Mouse (Mus musculus): Measurements from ENCODE around the gene Kcnj6. TPM values are rescaled to one million over a fixed set of nuclear protein-coding genes. Genes with fewer than 3 reads are reported as not detected.

The Kcnj6 gene
- polyA plus RNA-seq, 1 experiment from 2014 or later, result 5.9 TPM

DNA sequence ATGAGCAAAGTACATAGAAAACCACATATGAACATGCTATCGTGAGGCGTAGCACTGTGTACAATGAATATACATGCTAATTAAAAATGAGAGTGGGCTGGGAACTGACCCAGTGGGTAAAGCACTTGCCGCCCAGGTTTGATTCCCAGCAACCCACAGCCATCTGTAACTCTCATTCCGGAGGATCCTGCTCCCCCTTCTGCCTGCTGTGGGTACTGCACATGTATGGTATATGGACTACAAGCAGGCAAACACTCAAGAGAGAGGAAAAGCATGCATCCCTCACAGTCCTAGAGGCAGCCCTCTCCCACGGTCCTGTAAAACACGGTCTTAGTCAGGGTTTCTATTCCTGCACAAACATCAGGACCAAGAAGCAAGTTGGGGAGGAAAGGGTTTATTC, 268.3 kb downstream of the Kcnj6 start:
- no peak overlapping the region for H3K4me2 ChIP-seq
- ATAC-seq (ENCODE audit: low FRiP score), result no peak
- H3K9ac ChIP-seq (replicated peaks), result no peak overlapping the region
- no peaks in the 10 kb centered on the region for H3K36me3 ChIP-seq
- no peak overlapping the region for H3K27ac ChIP-seq (replicated peaks)
- H3K4me1 ChIP-seq, result peaks cover 8% of the 10 kb centered on the region; the same call in 1 of the 2 replicates
- no peaks in the 10 kb centered on the region for H3K27me3 ChIP-seq (replicated peaks)
- 0 out of 2 replicates have a peak, but pooled peaks cover 4% of the 10 kb centered on the region for H3K9me3 ChIP-seq (replicated peaks)
- WGBS, result 86% methylated on average over 6 of the region's 6 CpGs
- H3K4me3 ChIP-seq (replicated peaks), result no peak overlapping the region

DNA sequence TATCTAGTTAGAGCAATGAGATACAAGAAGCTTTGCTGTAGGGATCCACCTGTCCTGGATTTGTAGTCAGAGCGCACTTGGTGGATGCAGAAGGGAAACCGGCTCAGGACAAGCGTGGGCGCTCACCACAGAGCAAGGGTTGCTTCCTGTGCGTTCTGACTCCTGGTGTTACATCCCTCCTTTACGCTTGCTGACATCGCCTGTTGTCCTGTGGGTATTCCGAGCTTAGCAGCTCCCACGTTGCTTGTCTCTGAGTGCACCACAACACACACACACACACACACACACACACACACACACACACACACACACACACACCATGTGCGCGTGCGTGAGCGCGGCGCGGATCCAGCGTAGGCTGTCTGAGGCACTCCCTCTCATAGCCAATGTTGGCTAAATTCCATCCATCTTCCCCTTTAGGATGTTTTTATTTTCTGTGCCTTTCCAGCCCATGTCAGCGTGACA, 272.7 kb downstream of the Kcnj6 start:
- WGBS, result 2% methylated on average over 18 of the region's 18 CpGs
- peak overlapping the region; percentile 55 for H3K4me3 ChIP-seq (replicated peaks)
- peak overlapping the region; percentile 51 for H3K9ac ChIP-seq (replicated peaks)
- H3K4me1 ChIP-seq, result peaks cover 13% of the 10 kb centered on the region
- ATAC-seq (ENCODE audit: low FRiP score), result peak; percentile 63
- H3K36me3 ChIP-seq, result no peaks in the 10 kb centered on the region
- H3K9me3 ChIP-seq (replicated peaks), result 0 out of 2 replicates have a peak, but pooled peaks cover 4% of the 10 kb centered on the region
- no peaks in the 10 kb centered on the region for H3K27me3 ChIP-seq (replicated peaks)
- H3K4me2 ChIP-seq, result peak overlapping the region; percentile 94
- peak overlapping the region; percentile 94 for H3K27ac ChIP-seq (replicated peaks)

DNA sequence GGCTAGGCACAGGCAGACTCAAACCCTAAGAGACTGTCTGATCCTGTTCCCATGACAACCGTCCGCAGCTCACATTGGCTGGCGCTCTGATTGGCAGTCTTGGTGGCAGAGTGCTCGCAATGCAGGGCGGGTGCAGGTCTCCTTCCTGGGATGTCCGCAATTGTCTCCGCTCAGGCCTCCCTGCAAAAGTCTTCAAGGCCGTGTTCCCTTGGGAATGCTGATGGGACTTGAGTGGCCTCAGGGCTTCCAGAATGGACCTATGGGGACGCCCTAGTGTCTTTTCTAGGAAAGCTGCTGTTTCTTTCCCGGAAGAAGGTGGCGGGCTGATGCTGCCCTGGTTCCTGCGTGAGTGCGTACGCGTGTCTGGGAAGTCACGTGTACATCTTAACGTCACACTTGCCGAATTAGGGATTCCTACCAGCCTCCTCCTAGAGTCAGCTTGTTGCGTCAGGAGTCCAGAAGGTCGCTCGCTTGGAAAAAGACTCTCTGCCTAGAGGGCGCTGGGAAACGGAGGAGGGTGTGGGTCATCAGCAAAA, 273.4 kb downstream of the Kcnj6 start:
- no peaks in the 10 kb centered on the region for H3K36me3 ChIP-seq
- H3K27me3 ChIP-seq (replicated peaks), result no peaks in the 10 kb centered on the region
- H3K4me1 ChIP-seq, result peaks cover 13% of the 10 kb centered on the region
- H3K27ac ChIP-seq (replicated peaks), result peak overlapping the region; percentile 94
- H3K9me3 ChIP-seq (replicated peaks), result 0 out of 2 replicates have a peak, but pooled peaks cover 4% of the 10 kb centered on the region
- peak overlapping the region; percentile 94 for H3K4me2 ChIP-seq
- peak overlapping the region; percentile 55 for H3K4me3 ChIP-seq (replicated peaks)
- peak overlapping the region; percentile 51 for H3K9ac ChIP-seq (replicated peaks)
- ATAC-seq (ENCODE audit: low FRiP score), result peak; percentile 95
- under 1% methylated on average over 23 of the region's 23 CpGs for WGBS

DNA sequence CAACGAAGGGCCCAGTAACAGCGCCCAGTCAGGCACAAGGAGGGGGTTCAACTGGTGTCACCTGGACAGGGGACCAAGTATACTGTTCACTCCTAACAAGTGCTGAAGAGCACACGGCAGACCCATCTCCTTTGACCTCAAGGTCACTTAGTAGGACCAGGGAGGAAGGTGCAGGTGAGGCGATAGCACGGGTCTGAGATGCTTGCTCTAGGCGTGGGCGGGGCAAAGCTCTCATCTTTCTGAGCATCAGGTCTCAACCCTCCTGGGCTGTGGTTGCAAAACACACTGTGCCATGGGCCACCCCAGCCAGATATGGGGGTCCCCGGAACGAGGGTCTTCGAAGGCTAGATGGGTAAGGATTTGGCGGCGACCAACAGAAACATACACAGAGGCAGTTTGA, 274.6 kb downstream of the Kcnj6 start:
- ATAC-seq (ENCODE audit: low FRiP score), result no peak
- H3K9me3 ChIP-seq (replicated peaks), result 0 out of 2 replicates have a peak, but pooled peaks cover 2% of the 10 kb centered on the region
- H3K9ac ChIP-seq (replicated peaks), result no peak overlapping the region
- H3K27ac ChIP-seq (replicated peaks), result no peak overlapping the region
- H3K27me3 ChIP-seq (replicated peaks), result no peaks in the 10 kb centered on the region
- 86% methylated on average over 12 of the region's 12 CpGs for WGBS
- no peaks in the 10 kb centered on the region for H3K36me3 ChIP-seq
- no peak overlapping the region for H3K4me3 ChIP-seq (replicated peaks)
- no peak overlapping the region for H3K4me2 ChIP-seq
- peaks cover 15% of the 10 kb centered on the region for H3K4me1 ChIP-seq

DNA sequence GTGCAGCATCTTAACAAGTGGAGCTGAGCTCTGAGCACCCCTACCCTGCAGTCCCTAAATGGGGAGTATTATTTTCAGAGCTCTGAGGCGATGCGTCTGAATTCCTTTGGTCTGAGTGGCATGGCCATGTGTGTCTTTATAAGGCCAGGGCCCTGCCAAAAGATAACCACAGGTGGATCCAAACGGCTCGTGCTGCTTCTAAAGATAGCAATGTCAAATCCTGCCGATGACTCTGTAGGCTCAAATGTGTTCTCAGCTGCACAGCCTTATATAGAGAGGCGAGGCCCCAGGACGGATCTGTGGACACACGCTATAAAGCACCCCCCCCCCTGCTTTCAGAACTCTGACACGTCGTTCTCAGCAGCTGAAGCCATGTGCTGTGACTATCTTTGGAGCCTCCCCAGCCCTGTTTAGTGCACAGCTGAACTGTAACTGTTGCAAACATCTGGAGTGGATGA, 275.9 kb downstream of the Kcnj6 start:
- no peak for ATAC-seq (ENCODE audit: low FRiP score)
- H3K36me3 ChIP-seq, result no peaks in the 10 kb centered on the region
- 78% methylated on average over 10 of the region's 10 CpGs for whole genome bisulfite sequencing

DNA sequence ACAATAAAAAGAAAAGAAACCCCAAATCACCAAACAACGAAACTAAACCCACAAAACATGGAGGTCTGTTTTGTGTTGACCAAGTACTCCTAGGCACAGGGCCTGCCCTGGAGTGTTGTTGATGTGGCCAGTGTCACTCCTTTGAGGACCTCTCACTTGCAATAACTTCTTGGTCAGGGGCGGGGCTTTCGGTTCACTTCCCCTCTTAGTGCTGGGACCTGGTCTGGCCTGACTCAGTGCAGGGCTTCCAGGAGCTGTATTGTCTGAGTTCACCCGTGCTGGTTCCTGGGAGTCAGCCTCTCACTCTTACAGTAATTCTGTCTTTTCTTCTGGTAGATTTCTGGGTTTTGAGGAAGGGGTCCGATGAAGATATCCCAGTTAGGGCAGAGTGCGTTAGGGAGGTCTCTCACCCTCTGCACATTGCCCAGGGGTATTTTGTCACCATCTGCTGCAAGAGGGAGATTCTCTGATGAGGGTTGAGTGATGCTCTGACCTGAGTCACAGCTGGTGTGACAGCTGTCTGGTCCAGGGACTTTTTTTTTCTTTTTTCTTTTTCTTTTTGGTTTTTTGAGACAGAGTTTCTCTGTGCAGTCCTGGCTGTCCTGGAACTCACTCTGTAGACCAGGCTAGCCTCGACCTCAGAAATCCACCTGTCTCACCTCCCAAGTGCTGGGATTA, 276.9 kb downstream of the Kcnj6 start:
- no peak for ATAC-seq (ENCODE audit: low FRiP score)
- no peak overlapping the region for H3K4me3 ChIP-seq (replicated peaks)
- H3K27ac ChIP-seq (replicated peaks), result no peak overlapping the region
- no peaks in the 10 kb centered on the region for H3K36me3 ChIP-seq
- no peak overlapping the region for H3K4me2 ChIP-seq
- WGBS, result 63% methylated on average over 7 of the region's 7 CpGs
- peaks cover 15% of the 10 kb centered on the region for H3K4me1 ChIP-seq
- no peak overlapping the region for H3K9ac ChIP-seq (replicated peaks)
- H3K27me3 ChIP-seq (replicated peaks), result no peaks in the 10 kb centered on the region
- no peaks in the 10 kb centered on the region for H3K9me3 ChIP-seq (replicated peaks)

More for the DNA sequence above, 275.9 kb downstream of the Kcnj6 start:
- no peaks in the 10 kb centered on the region for H3K27me3 ChIP-seq (replicated peaks)
- H3K27ac ChIP-seq (replicated peaks), result no peak overlapping the region
- H3K4me1 ChIP-seq, result peaks cover 15% of the 10 kb centered on the region
- no peak overlapping the region for H3K4me3 ChIP-seq (replicated peaks)
- no peak overlapping the region for H3K4me2 ChIP-seq
- no peaks in the 10 kb centered on the region for H3K9me3 ChIP-seq (replicated peaks)
- no peak overlapping the region for H3K9ac ChIP-seq (replicated peaks)

DNA sequence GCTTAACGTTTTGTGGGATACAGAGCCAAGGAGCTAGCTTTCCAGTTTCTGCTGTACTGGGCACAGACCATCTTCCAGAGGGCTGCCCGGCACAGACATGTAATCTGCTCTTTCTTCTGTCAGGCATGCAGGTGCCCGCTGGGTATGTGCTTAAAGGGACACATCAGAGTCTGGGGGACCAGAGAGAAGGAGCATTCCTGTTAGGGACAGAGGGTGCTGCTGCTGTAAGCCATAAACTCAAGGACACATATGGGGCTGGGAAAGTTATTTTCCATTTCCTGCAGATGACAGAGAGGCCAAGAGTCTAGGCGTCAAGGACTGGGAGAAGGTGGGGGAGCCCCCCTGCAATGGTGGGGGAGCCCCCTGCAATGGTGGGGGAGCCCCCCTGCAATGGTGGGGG, 278.0 kb downstream of the Kcnj6 start:
- peaks cover 14% of the 10 kb centered on the region for H3K4me1 ChIP-seq
- H3K27ac ChIP-seq (replicated peaks), result no peak overlapping the region
- no peaks in the 10 kb centered on the region for H3K27me3 ChIP-seq (replicated peaks)
- 88% methylated on average over 4 of the region's 4 CpGs for WGBS
- H3K36me3 ChIP-seq, result no peaks in the 10 kb centered on the region
- no peak overlapping the region for H3K4me3 ChIP-seq (replicated peaks)
- no peak overlapping the region for H3K9ac ChIP-seq (replicated peaks)
- no peak overlapping the region for H3K4me2 ChIP-seq
- no peaks in the 10 kb centered on the region for H3K9me3 ChIP-seq (replicated peaks)
- ATAC-seq (ENCODE audit: low FRiP score), result no peak

DNA sequence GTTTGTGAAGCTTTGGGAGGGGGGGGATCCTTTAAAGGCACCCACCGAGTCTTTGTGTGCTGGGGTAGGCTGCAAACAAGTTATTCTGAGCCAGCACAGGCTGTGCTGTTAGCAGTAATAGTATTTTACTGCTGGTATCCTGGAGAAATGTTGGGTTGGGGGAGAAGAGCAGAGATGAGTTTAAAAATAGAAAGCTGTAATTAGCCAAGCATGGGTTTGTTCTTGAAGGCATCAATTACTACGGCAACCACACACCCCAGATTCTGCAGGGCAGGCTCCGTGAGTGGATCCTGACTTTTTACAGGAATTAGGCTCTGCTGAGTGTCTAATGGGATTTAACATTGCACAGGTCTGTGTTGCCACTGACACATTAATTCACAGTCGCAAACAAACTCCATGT, 278.6 kb downstream of the Kcnj6 start:
- no peak overlapping the region for H3K9ac ChIP-seq (replicated peaks)
- no peak overlapping the region for H3K4me2 ChIP-seq
- ATAC-seq (ENCODE audit: low FRiP score), result no peak
- H3K4me3 ChIP-seq (replicated peaks), result no peak overlapping the region
- 52% methylated on average over 4 of the region's 4 CpGs for WGBS
- H3K9me3 ChIP-seq (replicated peaks), result no peaks in the 10 kb centered on the region
- H3K4me1 ChIP-seq, result peaks cover 18% of the 10 kb centered on the region
- H3K27me3 ChIP-seq (replicated peaks), result no peaks in the 10 kb centered on the region
- no peaks in the 10 kb centered on the region for H3K36me3 ChIP-seq
- H3K27ac ChIP-seq (replicated peaks), result no peak overlapping the region

DNA sequence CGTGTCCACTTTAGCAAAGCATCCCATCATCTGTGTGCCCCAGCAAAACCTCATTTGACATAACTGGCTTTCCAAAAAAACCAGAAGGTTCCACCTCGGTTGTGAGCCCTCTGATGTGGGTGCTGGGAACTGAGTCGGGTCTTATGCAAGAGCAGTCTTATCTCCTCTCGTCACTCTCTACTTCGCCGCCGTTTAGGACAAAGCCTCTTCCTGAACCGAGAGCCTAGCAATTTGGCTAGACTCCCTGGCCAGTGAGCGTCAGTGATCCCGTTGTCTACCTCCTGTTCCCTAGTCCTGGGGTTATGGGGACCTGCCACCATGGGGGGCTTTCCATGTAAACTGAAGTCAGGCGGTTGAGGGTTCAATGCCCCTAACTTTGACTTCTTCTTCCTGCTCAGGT, 280.4 kb downstream of the Kcnj6 start:
- no peaks in the 10 kb centered on the region for H3K36me3 ChIP-seq
- no peaks in the 10 kb centered on the region for H3K9me3 ChIP-seq (replicated peaks)
- H3K27ac ChIP-seq (replicated peaks), result no peak overlapping the region
- H3K9ac ChIP-seq (replicated peaks), result no peak overlapping the region
- 91% methylated on average over 11 of the region's 11 CpGs for WGBS
- no peaks in the 10 kb centered on the region for H3K27me3 ChIP-seq (replicated peaks)
- H3K4me1 ChIP-seq, result peaks cover 20% of the 10 kb centered on the region
- no peak for ATAC-seq (ENCODE audit: low FRiP score)
- H3K4me2 ChIP-seq, result no peak overlapping the region
- H3K4me3 ChIP-seq (replicated peaks), result no peak overlapping the region

DNA sequence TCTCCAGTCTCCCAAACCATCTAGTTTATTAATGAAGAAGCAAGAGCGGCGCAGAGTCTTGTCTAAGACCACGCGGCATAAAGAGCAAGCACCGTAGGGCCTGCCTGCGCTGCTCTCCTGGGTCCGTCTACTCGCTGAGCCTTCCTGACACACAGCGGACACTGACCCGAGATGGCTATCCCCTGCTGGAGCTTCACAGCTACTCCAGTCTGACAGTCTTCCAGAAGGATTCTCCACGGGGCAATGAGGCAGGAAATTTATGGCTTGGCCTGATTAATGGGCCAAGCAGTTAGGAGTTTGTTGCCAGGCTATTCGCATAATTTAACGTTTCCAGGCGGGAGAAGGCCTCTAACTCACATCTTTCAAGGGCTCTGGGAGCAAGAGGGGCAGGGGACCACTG, 283.0 kb downstream of the Kcnj6 start:
- peak; percentile 55; the same call in 1 of the 2 replicates for ATAC-seq (ENCODE audit: low FRiP score)
- WGBS, result 12% methylated on average over 14 of the region's 14 CpGs
- Histone ChIP-seq H3K27ac (replicated peaks) (peak overlapping the region; percentile 60), H3K4me1 (peaks cover 20% of the 10 kb centered on the region), H3K4me2 (peak overlapping the region; percentile 42), H3K27me3 (replicated peaks) (no peaks in the 10 kb centered on the region), H3K9ac (replicated peaks) (no peak overlapping the region), H3K36me3 (no peaks in the 10 kb centered on the region), H3K9me3 (replicated peaks) (no peaks in the 10 kb centered on the region), H3K4me3 (replicated peaks) (no peak overlapping the region; the same call in 1 of the 2 replicates)

DNA sequence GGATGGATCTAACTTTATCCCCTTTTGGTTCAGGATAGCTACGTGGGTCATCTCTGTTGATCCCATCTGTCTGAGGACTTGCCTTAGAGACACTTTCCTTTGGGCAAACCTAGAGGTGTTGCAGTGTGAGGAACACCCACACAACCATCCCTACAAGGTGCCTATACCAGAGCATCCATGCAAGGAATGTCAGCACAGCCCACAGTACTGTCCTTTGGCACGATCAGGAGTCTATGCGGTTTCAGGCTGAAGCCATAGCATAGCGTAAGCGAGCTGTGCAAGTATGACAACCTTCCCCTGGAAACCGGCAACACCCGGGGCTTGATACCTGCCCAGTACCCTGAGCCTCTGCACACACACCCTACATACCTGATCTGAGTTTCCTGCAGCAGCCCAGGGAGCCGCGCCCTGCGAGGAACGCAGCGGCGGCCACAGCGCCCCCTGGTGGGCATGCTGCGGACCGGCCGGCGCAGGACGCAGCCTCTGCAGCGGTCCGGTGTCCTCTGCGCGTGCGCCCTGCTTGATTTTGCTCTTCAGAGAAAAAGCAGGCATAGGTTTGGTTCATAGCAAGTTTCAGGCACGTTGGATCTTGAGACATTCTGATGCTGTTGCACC, 283.9 kb downstream of the Kcnj6 start:
- H3K4me2 ChIP-seq, result peak overlapping the region; percentile 61
- 7% methylated on average over 25 of the region's 25 CpGs for WGBS
- peaks cover 18% of the 10 kb centered on the region for H3K4me1 ChIP-seq
- H3K27ac ChIP-seq (replicated peaks), result peak overlapping the region; percentile 60
- peak overlapping the region; percentile 36 for H3K4me3 ChIP-seq (replicated peaks)
- H3K36me3 ChIP-seq, result no peaks in the 10 kb centered on the region
- H3K9ac ChIP-seq (replicated peaks), result peak overlapping the region; percentile 33; the same call in 1 of the 2 replicates
- no peaks in the 10 kb centered on the region for H3K9me3 ChIP-seq (replicated peaks)
- no peaks in the 10 kb centered on the region for H3K27me3 ChIP-seq (replicated peaks)
- ATAC-seq (ENCODE audit: low FRiP score), result peak; percentile 90

DNA sequence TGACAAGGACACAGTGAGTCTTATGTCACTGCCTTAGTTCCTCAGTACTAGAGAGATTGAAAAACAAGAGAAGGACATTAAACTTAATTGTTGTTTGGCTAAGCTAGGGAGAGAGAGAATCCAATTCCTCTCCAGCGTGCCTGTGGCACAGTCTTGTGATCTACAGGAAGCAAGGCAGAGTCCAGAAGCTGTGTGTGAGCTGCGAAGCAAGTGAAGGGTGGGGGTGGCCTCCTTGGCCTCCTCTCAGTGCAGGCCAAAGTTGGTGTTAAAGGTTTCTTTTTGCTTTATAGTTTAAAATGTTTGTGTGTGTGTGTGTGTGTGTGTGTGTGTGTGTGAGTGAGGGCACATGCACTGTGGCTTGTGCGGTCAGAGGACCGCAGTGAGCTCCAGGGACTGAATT, 295.5 kb downstream of the Kcnj6 start:
- Histone ChIP-seq H3K27ac (replicated peaks) (no peak overlapping the region), H3K27me3 (replicated peaks) (no peaks in the 10 kb centered on the region), H3K4me1 (no peaks in the 10 kb centered on the region), H3K36me3 (no peaks in the 10 kb centered on the region), H3K4me3 (replicated peaks) (no peak overlapping the region), H3K9ac (replicated peaks) (no peak overlapping the region), H3K9me3 (replicated peaks) (no peaks in the 10 kb centered on the region), H3K4me2 (no peak overlapping the region)
- ATAC-seq (ENCODE audit: low FRiP score), result no peak
- 86% methylated on average over 4 of the region's 4 CpGs for WGBS

All from neural tube, embryonic 15.5 days (tissue).